Mouse (Mus musculus): ENCODE results near the gene Mtor. TPM values are rescaled to one million over a fixed set of nuclear protein-coding genes. Genes with fewer than 3 reads are reported as not detected.

The Mtor gene
- polyA plus RNA-seq, 1 experiment from 2014 or later: 15.4 TPM

GRCm38 (mm10) chr4:148509450-148510084 lies 61.2 kb downstream of the Mtor start:
- no peaks in the 10 kb centered on the region for H3K9me3 ChIP-seq (ENCODE audit: control insufficient read depth, low read length)
- H3K36me3 ChIP-seq (ENCODE audit: control insufficient read depth, insufficient read depth, low read length): peaks cover 9% of the 10 kb centered on the region; the same call in 1 of the 2 replicates
- H3K4me1 ChIP-seq (replicated peaks; ENCODE audit: control insufficient read depth, insufficient read depth): no peaks in the 10 kb centered on the region
- no peak overlapping the region for H3K27ac ChIP-seq (replicated peaks)
- no peaks in the 10 kb centered on the region for H3K27me3 ChIP-seq (ENCODE audit: control insufficient read depth, insufficient read depth, low read length)
- no peak overlapping the region for H3K4me2 ChIP-seq (replicated peaks; ENCODE audit: low read depth)
- 82% methylated on average over 8 of the region's 8 CpGs for WGBS
- no peak overlapping the region for H3K4me3 ChIP-seq (ENCODE audit: low read depth, low read length)
- TF ChIP-seq CTCF (IDR thresholded peaks at IDR 0.05; ENCODE audit: low read depth) (no peak), EP300 (optimal IDR thresholded peaks at IDR 0.05) (no peak)
- H3K9ac ChIP-seq (ENCODE audit: low read length): no peak overlapping the region
- DNase-seq (ENCODE audit: low spot score) (no peak), ATAC-seq (ENCODE audit: low FRiP score, low TSS enrichment) (no peak)

- Histone ChIP-seq H3K27me3 (ENCODE audit: control insufficient read depth, insufficient read depth, low read length) (no peaks in the 10 kb centered on the region), H3K27ac (replicated peaks) (no peak overlapping the region), H3K4me1 (replicated peaks; ENCODE audit: control insufficient read depth, insufficient read depth) (no peaks in the 10 kb centered on the region), H3K4me3 (ENCODE audit: low read depth, low read length) (no peak overlapping the region), H3K36me3 (ENCODE audit: control insufficient read depth, insufficient read depth, low read length) (peaks cover 11% of the 10 kb centered on the region; the same call in 1 of the 2 replicates), H3K9ac (ENCODE audit: low read length) (no peak overlapping the region), H3K4me2 (replicated peaks; ENCODE audit: low read depth) (no peak overlapping the region), H3K9me3 (ENCODE audit: control insufficient read depth, low read length) (no peaks in the 10 kb centered on the region)
- WGBS: 77% methylated on average over 4 of the region's 4 CpGs
- ATAC-seq (ENCODE audit: low FRiP score, low TSS enrichment) (no peak), DNase-seq (ENCODE audit: low spot score) (no peak)
- TF ChIP-seq EP300 (optimal IDR thresholded peaks at IDR 0.05) (no peak), CTCF (IDR thresholded peaks at IDR 0.05; ENCODE audit: low read depth) (no peak)
Measured at GRCm38 (mm10) chr4:148510691-148511090, 62.3 kb downstream of the Mtor start.

DNA sequence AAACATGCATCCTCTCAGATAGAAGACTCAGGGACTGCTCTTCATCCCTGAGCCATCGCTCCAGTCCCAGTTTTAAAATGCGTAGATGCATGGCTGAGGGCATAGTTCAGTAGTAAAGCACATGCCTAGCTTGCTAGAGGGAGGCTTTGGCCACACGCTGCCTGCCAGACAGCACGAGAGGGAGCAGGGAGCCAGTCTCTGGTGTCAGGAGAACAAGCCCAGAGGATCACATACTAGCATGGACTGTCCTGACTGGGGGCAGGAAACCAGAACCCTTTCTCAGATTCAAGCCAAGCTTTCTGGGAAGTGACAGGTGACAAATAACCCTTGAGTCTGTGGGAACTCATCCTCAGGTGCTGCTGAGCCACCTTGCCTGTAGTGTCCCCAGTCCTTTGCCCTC lies 62.9 kb downstream of the Mtor start:
- H3K4me1 ChIP-seq (replicated peaks; ENCODE audit: control insufficient read depth, insufficient read depth): no peaks in the 10 kb centered on the region
- no peak overlapping the region for H3K9ac ChIP-seq (ENCODE audit: low read length)
- H3K9me3 ChIP-seq (ENCODE audit: control insufficient read depth, low read length): no peaks in the 10 kb centered on the region
- H3K4me3 ChIP-seq (ENCODE audit: low read depth, low read length): no peak overlapping the region
- no peak overlapping the region for H3K4me2 ChIP-seq (replicated peaks; ENCODE audit: low read depth)
- DNase-seq (ENCODE audit: low spot score): no peak
- H3K36me3 ChIP-seq (ENCODE audit: control insufficient read depth, insufficient read depth, low read length): peaks cover 11% of the 10 kb centered on the region; the same call in 1 of the 2 replicates
- H3K27ac ChIP-seq (replicated peaks): no peak overlapping the region
- WGBS: 94% methylated on average over 4 of the region's 4 CpGs
- no peak for ATAC-seq (ENCODE audit: low FRiP score, low TSS enrichment)
- H3K27me3 ChIP-seq (ENCODE audit: control insufficient read depth, insufficient read depth, low read length): no peaks in the 10 kb centered on the region
- TF ChIP-seq EP300 (optimal IDR thresholded peaks at IDR 0.05): no peak

DNA sequence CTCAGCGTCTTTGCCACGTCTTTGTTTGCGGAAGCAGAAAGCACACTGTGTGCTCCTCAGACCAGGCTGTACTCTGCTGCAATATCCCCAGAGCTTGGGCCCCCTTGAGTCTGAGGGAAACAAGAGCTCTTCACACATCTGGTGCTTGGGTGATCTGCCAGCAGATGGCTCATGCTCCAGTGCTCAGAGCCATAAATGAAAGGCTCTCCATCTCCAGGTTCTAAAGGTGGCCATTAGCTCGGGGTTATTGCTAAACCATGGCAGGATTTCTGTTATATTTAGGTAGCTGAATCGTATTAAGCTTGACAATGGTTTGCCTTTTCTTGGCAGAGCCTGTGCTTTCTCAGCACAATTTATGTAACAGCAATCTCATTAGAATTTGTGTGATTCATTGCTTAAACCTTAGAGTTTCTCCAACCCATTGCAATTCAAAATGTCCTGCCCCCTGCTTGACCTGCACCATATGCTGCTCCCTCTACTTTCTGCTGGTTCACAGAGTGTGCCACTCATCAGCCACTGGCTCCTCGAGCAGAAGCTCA lies 64.7 kb downstream of the Mtor start:
- Histone ChIP-seq H3K27ac (replicated peaks) (no peak overlapping the region), H3K36me3 (ENCODE audit: control insufficient read depth, insufficient read depth, low read length) (peaks cover 17% of the 10 kb centered on the region), H3K4me3 (ENCODE audit: low read depth, low read length) (no peak overlapping the region), H3K27me3 (ENCODE audit: control insufficient read depth, insufficient read depth, low read length) (no peaks in the 10 kb centered on the region), H3K9ac (ENCODE audit: low read length) (no peak overlapping the region), H3K4me2 (replicated peaks; ENCODE audit: low read depth) (no peak overlapping the region), H3K4me1 (replicated peaks; ENCODE audit: control insufficient read depth, insufficient read depth) (no peaks in the 10 kb centered on the region), H3K9me3 (ENCODE audit: control insufficient read depth, low read length) (no peaks in the 10 kb centered on the region)
- peak; percentile 51; the same call in 1 of the 2 replicates for ATAC-seq (ENCODE audit: low FRiP score, low TSS enrichment)
- 58% methylated on average over 6 of the region's 6 CpGs for WGBS
- no peak for DNase-seq (ENCODE audit: low spot score)
- TF ChIP-seq CTCF (IDR thresholded peaks at IDR 0.05; ENCODE audit: low read depth): no peak
- no peak for TF ChIP-seq EP300 (optimal IDR thresholded peaks at IDR 0.05)

- DNase-seq (ENCODE audit: low spot score) (no peak), ATAC-seq (ENCODE audit: low FRiP score, low TSS enrichment) (no peak)
- Histone ChIP-seq H3K27ac (replicated peaks) (no peak overlapping the region), H3K9me3 (ENCODE audit: control insufficient read depth, low read length) (no peaks in the 10 kb centered on the region), H3K27me3 (ENCODE audit: control insufficient read depth, insufficient read depth, low read length) (no peaks in the 10 kb centered on the region), H3K9ac (ENCODE audit: low read length) (no peak overlapping the region), H3K4me2 (replicated peaks; ENCODE audit: low read depth) (no peak overlapping the region), H3K4me1 (replicated peaks; ENCODE audit: control insufficient read depth, insufficient read depth) (no peaks in the 10 kb centered on the region), H3K36me3 (ENCODE audit: control insufficient read depth, insufficient read depth, low read length) (peaks cover 20% of the 10 kb centered on the region), H3K4me3 (ENCODE audit: low read depth, low read length) (no peak overlapping the region)
- 92% methylated on average over 2 of the region's 2 CpGs for WGBS
- peak; percentile 51 for TF ChIP-seq CTCF (IDR thresholded peaks at IDR 0.05; ENCODE audit: low read depth)
- no peak for TF ChIP-seq EP300 (optimal IDR thresholded peaks at IDR 0.05)
Measured at GRCm38 (mm10) chr4:148515313-148515712, 66.9 kb downstream of the Mtor start.

DNA sequence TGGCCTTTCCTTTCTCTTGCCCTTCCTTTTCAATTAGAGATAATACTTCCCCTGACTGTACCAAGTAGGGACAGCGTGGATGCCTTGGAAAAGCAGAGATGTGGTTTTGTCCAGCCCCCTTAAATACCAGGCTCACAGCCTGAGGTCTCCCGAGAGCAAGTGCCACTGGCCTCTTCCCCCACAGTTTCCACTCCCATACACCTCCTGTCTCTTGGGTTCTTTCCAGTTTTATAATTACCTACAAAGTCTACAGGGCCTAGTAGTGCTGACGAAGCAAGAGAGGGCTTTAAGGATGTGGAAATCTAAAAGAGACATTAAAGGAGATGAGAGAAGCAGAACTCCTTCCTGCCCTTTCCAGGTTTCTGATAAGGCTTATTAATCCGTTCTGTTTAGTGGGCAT lies 69.4 kb downstream of the Mtor start:
- H3K27ac ChIP-seq (replicated peaks): no peak overlapping the region
- H3K9me3 ChIP-seq (ENCODE audit: control insufficient read depth, low read length): no peaks in the 10 kb centered on the region
- WGBS: 73% methylated on average over 4 of the region's 4 CpGs
- H3K4me3 ChIP-seq (ENCODE audit: low read depth, low read length): no peak overlapping the region
- H3K9ac ChIP-seq (ENCODE audit: low read length): no peak overlapping the region
- H3K4me2 ChIP-seq (replicated peaks; ENCODE audit: low read depth): no peak overlapping the region
- no peaks in the 10 kb centered on the region for H3K4me1 ChIP-seq (replicated peaks; ENCODE audit: control insufficient read depth, insufficient read depth)
- peaks cover 18% of the 10 kb centered on the region for H3K36me3 ChIP-seq (ENCODE audit: control insufficient read depth, insufficient read depth, low read length)
- H3K27me3 ChIP-seq (ENCODE audit: control insufficient read depth, insufficient read depth, low read length): no peaks in the 10 kb centered on the region
- TF ChIP-seq EP300 (optimal IDR thresholded peaks at IDR 0.05): no peak
- no peak for TF ChIP-seq CTCF (IDR thresholded peaks at IDR 0.05; ENCODE audit: low read depth)
- no peak for ATAC-seq (ENCODE audit: low FRiP score, low TSS enrichment)
- DNase-seq (ENCODE audit: low spot score): no peak
